Mouse (Mus musculus) liver, embryonic 18 days (tissue): ENCODE results near the gene Clec2d. TPM values are rescaled to one million over a fixed set of nuclear protein-coding genes. Genes with fewer than 3 reads are reported as not detected.

Experiments
- polyA plus RNA-seq: library from polyadenylated mRNA; depleted of rRNA; stranded (reverse); fragments of >200 nt; gene quantifications from 2 replicates; pipeline ENCODE4 v1.2.3, GENCODE M21; 2012; rRNA removed

Clec2d gene
- 49.0 and 54.7 TPM in 2 replicates for polyA plus RNA-seq

DNA sequence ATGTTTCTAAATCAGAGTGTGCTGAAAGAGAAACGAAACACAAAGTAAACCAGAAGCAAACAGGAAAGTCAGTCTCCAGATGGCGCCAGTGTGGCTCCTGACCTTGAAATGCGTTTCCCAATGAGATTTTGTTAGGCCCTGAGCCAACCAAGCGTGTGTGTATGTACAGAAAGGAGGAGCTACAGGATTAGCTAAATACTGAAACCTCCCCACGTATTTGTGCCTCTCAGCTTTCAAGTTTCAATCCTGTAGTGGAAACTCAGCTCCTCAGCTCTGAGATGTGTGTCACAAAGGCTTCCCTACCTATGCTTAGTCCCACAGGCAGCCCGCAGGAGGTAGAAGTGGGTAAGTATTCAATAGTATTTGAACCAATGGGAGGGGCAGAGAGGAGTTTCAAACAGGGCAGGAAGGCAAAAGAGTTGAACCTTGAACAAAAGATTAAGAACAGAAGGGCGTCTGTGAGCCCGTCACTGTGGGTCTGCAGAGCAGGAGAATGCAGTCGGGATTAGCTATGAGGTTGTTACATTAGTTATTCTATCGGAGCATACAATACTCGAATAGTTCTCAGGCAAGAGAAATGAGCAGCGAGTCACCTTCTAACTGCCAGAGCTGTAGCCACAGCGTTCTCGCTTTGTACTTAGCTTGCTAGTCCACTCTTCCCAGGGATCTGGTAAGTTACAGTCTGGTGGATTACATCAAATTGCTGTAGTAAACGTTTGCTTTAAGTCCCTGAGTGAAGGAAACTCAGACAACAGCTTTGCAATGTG lies at the start of gene Clec2d:
TSS of gene Clec2d (plus strand) at position 213 of the 767 bp plus-strand sequence.

Other genes starting within 250 kb of the Clec2d start
- not detected in 2 replicates for gene Clec2g, start 246.2 kb upstream of the Clec2d start, polyA plus RNA-seq
- 0.32 and 0.37 TPM in 2 replicates for gene Klrb1f, start 134.7 kb upstream of the Clec2d start, polyA plus RNA-seq
- 0.03 and 0.08 TPM in 2 replicates for gene Clec2e, start 79.7 kb upstream of the Clec2d start, polyA plus RNA-seq
- 0.96 and 1.2 TPM in 2 replicates for gene Cd69, start 94.8 kb downstream of the Clec2d start, polyA plus RNA-seq
- 0.02 and 0.03 TPM in 2 replicates for gene 4922502D21Rik, start 151.2 kb downstream of the Clec2d start, polyA plus RNA-seq
- 11.2 and 14.1 TPM in 2 replicates for gene Clec12a, start 162.1 kb downstream of the Clec2d start, polyA plus RNA-seq
- 0.04 and 0.06 TPM in 2 replicates for gene Clec12b, start 205.3 kb downstream of the Clec2d start, polyA plus RNA-seq
- gene Clec1b, start 216.7 kb downstream of the Clec2d start, polyA plus RNA-seq = 15.9 and 16.5 TPM in 2 replicates
- gene Clec9a, start 228.2 kb downstream of the Clec2d start, polyA plus RNA-seq = 2.0 TPM in 2 replicates